Mouse (Mus musculus) cerebral cortex, adult 2 months (tissue): ENCODE results near the gene Nfatc3.

ENCODE experiments used
- WGBS: fragments of 180-500 bp; shearing (Covaris S2); methylation state at CpG from one replicate; pipeline ENCODE4 v1.1.7; 2018; 5-methylcytosine and 5-hydroxymethylcytosine counted together

The Nfatc3 gene

DNA sequence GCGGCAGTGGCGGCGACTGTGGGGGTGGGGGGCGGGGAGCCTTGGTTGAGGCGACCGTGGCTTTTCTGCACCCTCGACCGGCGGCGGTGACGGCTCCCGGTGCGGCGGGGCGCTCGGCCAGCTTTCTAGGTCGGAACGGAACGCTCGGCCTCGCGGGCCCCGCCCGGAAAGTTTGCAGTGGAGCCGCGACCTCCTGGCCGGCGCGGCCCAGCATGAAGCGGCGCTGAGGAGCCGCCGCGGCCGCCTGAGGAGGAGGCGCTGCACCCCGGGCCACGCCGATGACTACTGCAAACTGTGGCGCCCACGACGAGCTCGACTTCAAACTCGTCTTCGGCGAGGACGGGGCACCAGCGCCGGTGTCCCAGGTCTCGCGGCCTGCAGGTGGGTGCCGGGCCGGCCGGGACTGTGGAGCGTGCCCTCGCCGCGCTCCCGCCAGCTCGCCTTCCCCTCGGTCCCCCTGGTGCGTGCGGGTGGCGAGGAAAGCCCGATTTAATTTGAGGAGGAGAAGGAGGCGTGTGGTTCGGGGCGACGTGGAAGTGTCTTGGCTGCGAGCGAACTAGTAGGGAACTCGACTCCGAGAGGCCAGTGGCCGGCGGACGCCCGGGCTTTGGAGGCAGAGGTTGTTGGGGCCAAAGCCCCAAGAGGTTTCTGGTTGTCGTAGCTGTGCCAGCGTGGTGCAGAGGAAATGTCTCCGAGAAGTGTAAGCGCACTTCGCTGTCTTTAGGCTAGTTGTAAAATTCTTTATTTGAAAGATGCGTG, 1.2 kb downstream of the Nfatc3 start:
- under 1% methylated on average over 81 of the region's 83 CpGs for WGBS

DNA sequence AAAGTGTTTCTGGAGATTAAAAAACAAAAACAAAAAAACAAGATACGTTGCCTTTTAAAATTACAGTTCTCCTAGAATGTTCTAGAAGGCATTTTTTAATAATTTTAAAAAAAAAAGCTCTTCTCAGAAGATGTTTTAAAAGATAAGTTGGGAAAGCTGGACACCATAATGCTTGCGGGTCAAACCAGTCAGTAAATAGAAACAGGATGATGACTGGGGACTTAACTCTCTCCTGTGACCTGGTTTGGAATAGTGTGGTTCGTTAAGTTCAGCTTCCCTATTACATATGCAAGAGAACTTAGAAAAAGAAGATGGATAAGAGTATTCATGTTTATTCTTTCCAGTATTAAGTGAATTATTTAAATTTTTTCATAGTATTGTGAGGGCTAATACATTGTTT, 1.9 kb downstream of the Nfatc3 start:
- under 1% methylated on average over 3 of the region's 3 CpGs for WGBS

GRCm38 (mm10) chr8:106061686-106062085, 3.0 kb downstream of the Nfatc3 start:
- 81% methylated on average over 6 of the region's 6 CpGs for WGBS

GRCm38 (mm10) chr8:106063046-106063445, 4.4 kb downstream of the Nfatc3 start:
- WGBS, result 94% methylated on average over 7 of the region's 7 CpGs

DNA sequence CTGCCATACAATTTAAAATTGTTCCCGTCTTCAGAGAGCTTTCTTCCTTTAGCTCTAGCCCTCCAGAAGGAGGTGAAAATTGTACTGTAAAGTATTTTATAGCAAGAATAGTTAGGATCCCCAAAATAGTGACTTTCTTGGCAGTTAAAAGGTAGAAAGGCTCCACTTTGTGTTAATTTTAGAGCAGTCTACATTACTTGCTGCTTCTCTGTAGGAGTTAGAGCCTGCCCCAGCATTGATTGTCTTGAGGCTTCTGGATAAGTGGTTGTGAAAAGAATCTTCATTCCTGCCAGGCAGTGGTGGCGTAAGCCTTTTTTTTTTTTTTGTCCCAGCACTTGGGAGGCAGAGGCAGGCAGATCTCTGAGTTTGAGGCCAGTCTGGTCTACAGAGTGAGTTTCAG, 8.1 kb downstream of the Nfatc3 start:
- 47% methylated on average over 2 of the region's 2 CpGs for WGBS

DNA sequence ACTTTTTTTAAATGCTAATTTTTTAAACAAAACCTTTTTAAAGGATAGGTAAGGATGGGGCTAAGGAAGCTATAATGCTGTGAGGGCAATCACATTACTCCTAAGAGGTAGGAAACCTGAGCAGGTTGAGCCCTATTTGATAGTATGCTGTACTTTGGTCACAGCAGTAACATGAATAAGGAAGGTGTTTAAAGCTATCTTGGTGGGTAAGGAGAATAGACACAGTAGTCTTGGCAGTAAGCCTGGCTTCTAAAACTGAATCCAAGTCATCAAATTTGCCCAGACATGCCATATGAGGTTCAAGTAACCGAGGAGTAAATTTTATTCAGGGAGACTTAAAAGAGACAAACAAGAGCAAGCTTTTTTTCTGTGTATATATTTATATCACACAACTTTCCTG, 10.9 kb downstream of the Nfatc3 start:
- 11% methylated on average over 1 of the region's 1 CpGs for WGBS

DNA sequence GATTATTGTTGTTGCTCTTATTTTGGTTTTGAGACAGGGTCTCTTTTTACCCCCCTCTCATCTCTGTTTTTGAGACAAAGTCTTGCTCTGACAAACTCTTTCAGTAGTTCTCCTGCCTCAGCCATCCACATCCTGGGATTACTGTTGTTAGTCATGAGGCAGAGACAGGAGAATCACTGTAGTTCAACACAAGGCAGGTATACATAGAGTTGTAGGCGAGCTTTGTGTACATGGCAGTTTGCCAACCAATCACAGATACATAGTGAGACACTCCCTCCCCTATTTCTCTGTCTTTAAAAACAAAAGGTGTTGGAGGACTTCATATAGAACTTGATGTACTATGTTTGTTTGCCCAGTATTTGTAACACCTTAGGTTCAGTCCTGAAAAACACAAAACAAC, 16.0 kb downstream of the Nfatc3 start:
- 63% methylated on average over 1 of the region's 1 CpGs for WGBS

- 45% methylated on average over 9 of the region's 9 CpGs for WGBS
These were observed 16.7 kb downstream of the Nfatc3 start for GRCm38 (mm10) chr8:106075161-106075862.

- 93% methylated on average over 5 of the region's 5 CpGs for WGBS
These were observed 17.2 kb downstream of the Nfatc3 start for GRCm38 (mm10) chr8:106075863-106076174.

GRCm38 (mm10) chr8:106076612-106077011, 18.0 kb downstream of the Nfatc3 start:
- WGBS, result 66% methylated on average over 5 of the region's 5 CpGs

DNA sequence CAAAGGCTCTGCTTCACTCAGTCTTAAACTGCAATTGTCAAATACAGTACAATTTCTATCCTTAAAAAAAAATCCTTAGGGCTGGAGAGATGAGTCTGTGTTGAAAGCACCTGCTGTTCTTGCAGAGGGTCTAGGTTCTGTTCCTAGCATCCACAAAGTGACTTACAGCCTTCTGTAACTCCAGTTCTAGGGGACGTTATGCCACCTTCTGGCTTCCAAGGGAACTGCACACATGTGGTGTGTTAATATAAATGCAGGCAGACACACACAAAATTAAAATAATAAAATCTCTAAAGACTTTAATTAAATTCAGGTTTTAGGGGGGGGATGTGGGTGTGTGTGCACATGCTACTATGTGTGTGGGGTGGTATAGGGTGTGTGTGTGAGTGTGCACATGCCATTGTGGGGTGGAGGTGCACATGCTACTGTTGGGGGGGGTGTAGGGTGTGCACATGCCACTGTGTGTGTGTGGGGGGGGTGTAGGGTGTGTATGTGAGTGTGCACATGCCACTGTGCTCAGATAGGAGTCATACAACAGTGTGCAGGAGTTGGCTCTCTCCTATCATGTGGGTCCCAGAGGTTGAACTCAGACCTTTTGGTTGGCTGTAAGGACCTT, 18.9 kb downstream of the Nfatc3 start:
- WGBS, result 87% methylated on average over 1 of the region's 1 CpGs

DNA sequence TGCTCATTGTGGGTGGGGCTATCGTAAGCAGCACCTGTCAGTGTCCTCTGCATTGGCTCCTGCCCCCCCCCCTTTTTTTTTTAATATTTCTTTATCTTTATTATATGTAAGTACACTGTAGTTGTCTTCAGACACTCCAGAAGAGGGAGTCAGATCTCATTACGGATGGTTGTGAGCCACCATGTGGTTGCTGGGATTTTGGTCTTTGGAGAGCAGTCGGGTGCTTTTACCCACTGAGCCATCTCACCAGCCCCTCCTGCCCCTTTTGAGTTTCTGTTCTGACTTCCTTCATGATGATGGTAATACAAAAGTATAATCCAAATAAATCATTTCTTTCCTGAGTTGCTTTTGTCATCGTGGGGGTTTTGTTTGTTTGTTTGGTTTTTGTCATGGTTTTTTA, 43.7 kb downstream of the Nfatc3 start:
- 84% methylated on average over 4 of the region's 4 CpGs for WGBS

- 81% methylated on average over 2 of the region's 2 CpGs for WGBS
These were observed 45.2 kb downstream of the Nfatc3 start for GRCm38 (mm10) chr8:106103888-106104287.

DNA sequence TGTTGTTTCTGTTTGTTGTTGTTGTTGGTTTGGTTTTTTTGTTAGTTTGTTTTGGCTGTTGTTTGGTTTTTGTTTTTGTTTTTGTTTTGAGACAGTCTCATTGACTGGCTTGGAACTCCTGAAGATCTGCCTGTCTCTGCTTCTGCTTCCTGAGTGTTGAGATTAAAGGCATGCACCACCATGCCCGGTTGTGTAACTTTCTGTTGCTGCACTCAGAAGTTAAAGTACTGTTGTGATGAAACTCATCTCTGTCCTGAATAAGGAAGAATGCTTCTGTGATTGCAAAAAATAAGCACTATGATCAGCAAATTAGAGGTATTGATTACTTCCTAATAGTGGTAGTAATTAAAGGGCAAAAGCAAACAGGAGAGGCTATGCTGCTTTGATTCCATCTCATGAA, 47.6 kb downstream of the Nfatc3 start:
- WGBS, result 89% methylated on average over 1 of the region's 1 CpGs

DNA sequence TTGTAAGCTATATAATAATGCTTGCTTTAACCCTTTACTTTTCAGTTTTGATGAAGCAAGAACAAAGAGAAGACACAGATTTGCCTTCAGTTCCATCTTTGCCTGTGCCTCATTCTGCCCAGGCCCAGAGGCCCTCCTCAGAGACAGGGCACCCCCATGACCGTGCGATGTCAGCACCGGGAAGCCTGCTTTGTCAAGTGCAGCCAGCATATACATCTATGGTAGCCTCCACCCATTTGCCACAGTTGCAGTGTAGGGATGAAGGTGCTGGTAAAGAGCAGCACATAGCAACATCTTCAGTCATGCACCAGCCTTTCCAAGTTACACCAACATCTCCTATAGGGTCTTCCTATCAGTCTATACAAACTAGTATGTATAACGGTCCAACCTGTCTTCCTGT, 49.4 kb downstream of the Nfatc3 start:
- WGBS, result 93% methylated on average over 4 of the region's 4 CpGs

DNA sequence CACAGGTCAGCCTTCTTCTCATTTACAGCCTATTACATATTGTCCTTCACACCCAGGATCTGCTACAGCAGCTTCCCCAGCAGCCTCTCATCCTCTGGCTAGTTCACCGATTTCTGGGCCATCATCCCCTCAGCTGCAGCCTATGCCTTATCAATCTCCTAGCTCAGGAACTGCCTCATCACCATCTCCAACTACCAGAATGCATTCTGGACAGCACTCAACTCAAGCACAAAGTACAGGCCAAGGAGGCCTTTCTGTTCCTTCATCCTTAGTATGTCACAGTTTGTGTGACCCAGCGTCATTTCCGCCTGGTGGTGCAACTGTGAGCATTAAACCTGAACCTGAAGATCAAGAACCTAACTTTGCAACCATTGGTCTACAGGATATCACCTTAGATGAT, 50.1 kb downstream of the Nfatc3 start:
- 90% methylated on average over 3 of the region's 3 CpGs for WGBS

GRCm38 (mm10) chr8:106112041-106112440, 53.4 kb downstream of the Nfatc3 start:
- 96% methylated on average over 2 of the region's 2 CpGs for WGBS

DNA sequence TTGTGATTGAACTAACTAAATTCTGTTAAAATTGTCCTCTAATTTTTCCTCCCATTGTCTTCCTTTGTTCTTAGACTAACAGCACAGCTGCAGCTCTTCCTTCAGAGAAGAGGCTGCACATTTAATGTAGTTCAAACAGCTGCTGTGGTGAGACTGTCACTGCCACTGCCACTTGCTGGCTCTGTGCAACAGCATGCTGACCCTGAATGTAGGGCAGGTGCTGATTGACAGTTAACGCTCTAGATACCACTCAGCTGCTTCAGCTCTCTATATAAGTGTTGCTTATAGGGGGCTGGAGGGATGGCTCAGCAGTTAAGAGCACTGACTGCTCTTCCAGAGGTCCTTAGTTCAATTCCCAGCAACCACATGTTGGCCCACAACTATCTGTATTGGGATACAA, 53.9 kb downstream of the Nfatc3 start:
- 90% methylated on average over 1 of the region's 1 CpGs for WGBS

GRCm38 (mm10) chr8:106115897-106116296, 57.3 kb downstream of the Nfatc3 start:
- WGBS, result 96% methylated on average over 3 of the region's 3 CpGs

DNA sequence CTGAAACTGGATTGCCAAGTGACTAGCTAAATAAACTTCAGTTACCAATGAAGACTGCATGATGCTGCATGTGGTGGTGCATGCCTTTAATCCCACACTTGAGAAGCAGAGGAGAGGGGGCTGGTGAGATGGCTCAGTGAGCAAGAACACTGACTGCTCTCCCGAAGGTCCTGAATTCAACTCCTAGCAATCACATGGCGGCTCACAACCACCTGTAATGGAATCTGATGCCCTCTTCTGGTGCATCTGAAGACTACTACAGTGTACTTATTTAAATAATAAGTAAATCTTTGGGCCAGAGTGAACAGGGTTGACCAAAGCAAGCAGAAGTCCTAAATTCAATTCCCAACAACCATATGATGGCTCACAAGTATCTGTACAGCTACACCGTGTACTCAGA, 64.8 kb downstream of the Nfatc3 start:
- WGBS, result 73% methylated on average over 3 of the region's 3 CpGs

DNA sequence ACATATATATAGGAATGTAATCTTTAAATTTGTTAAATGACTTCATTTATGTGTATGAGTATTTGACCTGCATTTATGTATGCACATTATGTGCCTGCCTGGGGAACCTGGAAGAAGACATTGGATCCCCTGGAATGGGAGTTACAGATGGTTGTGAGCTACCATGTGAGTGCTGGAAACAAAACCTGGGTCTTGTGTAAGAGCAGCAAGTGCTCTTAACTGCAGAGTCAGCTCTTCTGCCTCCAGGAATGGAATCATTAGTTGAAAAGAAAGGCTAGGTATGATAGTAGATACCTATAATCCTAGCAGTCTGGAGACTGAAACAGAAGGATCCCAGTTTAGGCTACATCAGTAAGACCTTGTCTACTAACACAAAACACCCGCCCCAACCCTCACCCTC, 67.4 kb downstream of the Nfatc3 start:
- WGBS, result 90% methylated on average over 1 of the region's 1 CpGs

- 69% methylated on average over 3 of the region's 3 CpGs for WGBS
These were observed 68.4 kb downstream of the Nfatc3 start for GRCm38 (mm10) chr8:106127054-106127453.

DNA sequence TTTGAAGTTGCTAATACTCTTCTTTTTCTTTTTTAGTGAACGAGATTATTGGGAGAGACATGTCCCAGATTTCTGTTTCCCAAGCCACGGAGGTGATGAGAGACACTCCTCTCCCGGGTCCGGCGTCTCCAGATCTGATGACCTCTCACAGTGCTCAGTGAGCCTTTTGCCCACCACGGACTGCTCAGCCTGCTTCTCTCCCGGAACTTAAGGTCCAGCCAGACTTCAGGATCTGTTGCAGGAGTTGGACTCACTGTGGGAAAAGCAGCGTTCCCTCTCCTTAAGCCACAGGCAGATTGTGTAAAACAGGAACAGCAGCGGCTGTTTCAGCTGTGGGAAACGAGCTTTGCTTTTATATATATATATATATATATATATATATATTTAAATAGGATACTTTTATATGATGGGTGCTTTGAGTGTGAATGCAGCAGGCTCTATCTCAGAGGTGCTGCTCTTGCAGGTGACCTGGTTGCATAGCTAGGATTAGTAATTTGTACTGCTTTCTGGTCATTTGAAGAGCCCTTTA, 69.3 kb downstream of the Nfatc3 start:
- 83% methylated on average over 10 of the region's 10 CpGs for WGBS
